Mouse (Mus musculus) midbrain, embryonic 14.5 days (tissue): Measurements from ENCODE around the gene Sergef. TPM values are rescaled to one million over a fixed set of nuclear protein-coding genes. Genes with fewer than 3 reads are reported as not detected.

Experiments
- ATAC-seq: fragments of 200-750 bp; cut with Nextera tagmentation; 2 replicates; pipeline ENCODE4 v1.8.0; 2017; ENCODE audit warnings: moderate number of reproducible peaks, moderate library complexity; ENCODE audit not compliant: low FRiP score, low TSS enrichment
- DNase-seq: peaks from one replicate; pipeline ENCODE4 v3.0.0-alpha.2; 2015
- H3K27ac ChIP-seq: fragments of 300-500 bp; sonication (generic); replicated peaks from 2 replicates; pipeline ENCODE4 v1.5.1; 2014; ENCODE audit warnings: mild to moderate bottlenecking, low read depth, low read length, moderate library complexity
- H3K27me3 ChIP-seq: fragments of 300-500 bp; sonication (generic); 2 replicates; pipeline ENCODE4 v1.6.1; 2014; ENCODE audit warnings: low read length, control low read depth, mixed read lengths; ENCODE audit not compliant: control insufficient read depth, insufficient read depth
- H3K36me3 ChIP-seq: fragments of 300-500 bp; sonication (generic); 2 replicates; pipeline ENCODE4 v1.6.1; 2014; ENCODE audit warnings: low read length, control low read depth; ENCODE audit not compliant: control insufficient read depth, insufficient read depth
- H3K4me1 ChIP-seq: fragments of 300-500 bp; sonication (generic); 2 replicates; pipeline ENCODE4 v1.6.1; 2014; ENCODE audit warnings: mild to moderate bottlenecking, antibody characterized with exemption, low read length, control low read depth; ENCODE audit not compliant: control insufficient read depth, insufficient read depth
- H3K4me2 ChIP-seq: fragments of 300-500 bp; sonication (generic); 2 replicates; pipeline ENCODE4 v1.6.1; 2014; ENCODE audit warnings: mild to moderate bottlenecking, low read length, moderate library complexity
- H3K4me3 ChIP-seq: fragments of 300-500 bp; sonication (generic); replicated peaks from 2 replicates; pipeline ENCODE4 v1.5.1; 2014; ENCODE audit warnings: low read depth, low read length
- H3K9ac ChIP-seq: fragments of 300-500 bp; sonication (generic); replicated peaks from 2 replicates; pipeline ENCODE4 v1.6.1; 2014; ENCODE audit warnings: mild to moderate bottlenecking, low read length, moderate library complexity
- H3K9me3 ChIP-seq: fragments of 300-500 bp; sonication (generic); 2 replicates; pipeline ENCODE4 v1.6.1; 2016; ENCODE audit warnings: low read length, control low read depth, mixed read lengths; ENCODE audit not compliant: control insufficient read depth
- WGBS: fragments of 180-500 bp; shearing (Covaris S2); extraction: QIAGEN DNeasy Blood & Tissue Kit; methylation state at CpG from one replicate; pipeline ENCODE4 v1.1.7; 2014; 5-methylcytosine and 5-hydroxymethylcytosine counted together
- polyA plus RNA-seq: library from polyadenylated mRNA; unstranded; fragments of >200 nt; fragmentation: Nextera tagmentation; extraction: Ambion mirVana; gene quantifications from 2 replicates; pipeline ENCODE4 v1.2.1, GENCODE M21; 2014

Gene Sergef
- polyA plus RNA-seq, 1 experiment from 2014 or later: 31.1 TPM

DNA sequence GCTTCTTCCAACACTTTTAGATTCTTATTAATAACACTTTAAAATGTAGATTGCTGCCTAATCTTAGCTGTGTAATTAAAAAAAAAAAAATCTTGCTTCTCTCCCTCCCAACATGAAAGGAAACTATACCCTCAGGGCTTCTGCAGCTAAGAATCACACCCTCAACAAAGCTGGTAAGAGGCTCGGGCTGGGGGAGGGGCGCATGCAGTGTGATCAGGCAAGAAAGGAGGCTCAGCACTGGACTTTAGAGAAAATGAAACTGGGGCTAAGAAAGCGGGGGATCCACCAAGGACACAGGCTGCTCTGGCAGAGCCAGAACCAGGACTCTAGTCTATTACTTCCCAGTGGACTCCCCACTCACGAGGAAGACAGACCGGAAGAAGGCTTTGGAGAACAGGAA is 38.5 kb downstream of the Sergef start:
- 46% methylated on average over 5 of the region's 5 CpGs for WGBS
- Histone ChIP-seq H3K4me2 (no peak overlapping the region), H3K4me3 (no peak overlapping the region), H3K36me3 (0 out of 2 replicates have a peak, but pooled peaks cover 8% of the 10 kb centered on the region), H3K27me3 (no peaks in the 10 kb centered on the region), H3K27ac (peak overlapping the region; percentile 62), H3K9ac (no peak overlapping the region), H3K4me1 (peaks cover 13% of the 10 kb centered on the region; the same call in 1 of the 2 replicates), H3K9me3 (no peaks in the 10 kb centered on the region)
- peak; percentile 77 for DNase-seq
- ATAC-seq: no peak

- no peak for ATAC-seq
- Histone ChIP-seq H3K4me2 (no peak overlapping the region), H3K36me3 (no peaks in the 10 kb centered on the region), H3K4me3 (no peak overlapping the region), H3K9ac (no peak overlapping the region), H3K27ac (no peak overlapping the region), H3K9me3 (no peaks in the 10 kb centered on the region), H3K4me1 (peaks cover 13% of the 10 kb centered on the region; the same call in 1 of the 2 replicates), H3K27me3 (no peaks in the 10 kb centered on the region)
- WGBS: 95% methylated on average over 2 of the region's 2 CpGs
- DNase-seq: no peak
Observed at GRCm38 (mm10) chr7:46597006-46597405, 42.6 kb downstream of the Sergef start.

DNA sequence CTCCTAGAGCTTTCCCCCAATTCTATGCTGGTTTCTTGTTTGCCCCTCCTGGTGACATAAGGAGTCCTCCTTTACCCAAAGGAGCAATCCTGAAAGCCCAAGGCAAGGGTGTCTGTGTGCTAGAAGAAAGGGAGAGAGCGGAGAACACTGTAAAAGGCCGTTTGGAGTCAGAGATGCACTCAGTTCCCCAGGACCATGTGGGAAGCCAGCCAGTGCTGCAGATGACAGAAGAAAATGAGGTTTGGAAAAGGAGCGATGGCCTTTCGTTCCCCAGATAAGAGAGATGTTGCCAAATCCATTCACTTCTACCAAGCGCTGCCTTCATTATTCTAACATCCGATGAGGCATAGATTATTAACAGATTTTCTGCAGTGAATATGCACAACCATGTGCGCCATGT is 48.1 kb downstream of the Sergef start:
- ATAC-seq: no peak
- 89% methylated on average over 7 of the region's 7 CpGs for WGBS
- H3K4me3 ChIP-seq: no peak overlapping the region

DNA sequence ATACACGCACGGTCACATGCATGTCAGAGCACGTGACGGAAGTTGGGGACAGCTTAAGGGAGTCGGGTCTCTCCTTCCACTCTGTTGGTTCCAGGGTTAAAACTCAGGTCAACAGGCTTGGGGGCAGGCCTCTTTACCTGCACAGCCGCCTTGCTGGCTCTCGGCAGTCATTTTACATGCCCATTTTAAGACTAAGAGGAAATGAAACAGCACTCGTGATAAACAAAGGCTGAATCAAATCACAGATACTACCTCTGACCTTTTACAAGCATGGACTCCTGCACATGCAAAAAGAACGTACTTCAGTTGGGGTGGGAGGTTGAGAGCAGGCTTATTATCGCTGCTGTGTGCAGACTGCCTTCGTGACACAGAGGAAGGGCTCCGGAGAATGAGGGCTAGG is 50.4 kb downstream of the Sergef start:
- H3K27ac ChIP-seq: no peak overlapping the region
- no peak overlapping the region for H3K4me3 ChIP-seq
- no peaks in the 10 kb centered on the region for H3K27me3 ChIP-seq
- no peaks in the 10 kb centered on the region for H3K9me3 ChIP-seq
- no peak overlapping the region for H3K4me2 ChIP-seq
- WGBS: 93% methylated on average over 12 of the region's 12 CpGs
- no peak overlapping the region for H3K9ac ChIP-seq
- DNase-seq (no peak), ATAC-seq (no peak)
- 0 out of 2 replicates have a peak, but pooled peaks cover 3% of the 10 kb centered on the region for H3K4me1 ChIP-seq
- 0 out of 2 replicates have a peak, but pooled peaks cover 8% of the 10 kb centered on the region for H3K36me3 ChIP-seq

More for the DNA sequence above, 48.1 kb downstream of the Sergef start:
- Histone ChIP-seq H3K9me3 (no peaks in the 10 kb centered on the region), H3K27ac (no peak overlapping the region), H3K36me3 (0 out of 2 replicates have a peak, but pooled peaks cover 5% of the 10 kb centered on the region), H3K9ac (no peak overlapping the region), H3K4me2 (no peak overlapping the region), H3K4me1 (no peaks in the 10 kb centered on the region), H3K27me3 (no peaks in the 10 kb centered on the region)
- no peak for DNase-seq

- no peaks in the 10 kb centered on the region for H3K27me3 ChIP-seq
- no peak for DNase-seq
- H3K4me3 ChIP-seq: no peak overlapping the region
- H3K4me1 ChIP-seq: 0 out of 2 replicates have a peak, but pooled peaks cover 3% of the 10 kb centered on the region
- no peak for ATAC-seq
- 0 out of 2 replicates have a peak, but pooled peaks cover 8% of the 10 kb centered on the region for H3K36me3 ChIP-seq
- H3K9me3 ChIP-seq: no peaks in the 10 kb centered on the region
- H3K9ac ChIP-seq: no peak overlapping the region
- 70% methylated on average over 7 of the region's 7 CpGs for WGBS
- no peak overlapping the region for H3K4me2 ChIP-seq
- no peak overlapping the region for H3K27ac ChIP-seq
Observed at GRCm38 (mm10) chr7:46588005-46588404, 51.6 kb downstream of the Sergef start.

DNA sequence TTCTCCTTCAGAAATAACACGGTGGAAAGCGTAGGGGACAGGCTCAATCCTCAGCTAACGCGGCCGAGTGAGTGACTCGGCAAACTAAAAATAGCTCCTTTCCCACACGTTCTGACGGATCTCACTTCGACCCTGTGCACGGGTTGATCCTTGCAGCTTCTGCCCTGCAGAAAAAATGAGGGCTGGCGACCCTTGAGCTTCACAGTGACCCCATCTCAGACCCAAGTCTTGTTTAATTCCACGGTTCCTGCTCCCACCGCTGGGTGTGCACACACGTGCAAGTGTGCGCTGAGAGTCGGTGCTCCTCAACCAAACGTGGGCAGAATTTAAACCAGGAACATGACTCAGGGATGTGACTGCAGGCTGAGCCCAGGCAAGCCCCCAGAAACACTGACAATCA is 52.1 kb downstream of the Sergef start:
- no peak overlapping the region for H3K27ac ChIP-seq
- WGBS: 63% methylated on average over 17 of the region's 17 CpGs
- H3K36me3 ChIP-seq: 0 out of 2 replicates have a peak, but pooled peaks cover 8% of the 10 kb centered on the region
- H3K4me2 ChIP-seq: no peak overlapping the region
- no peaks in the 10 kb centered on the region for H3K27me3 ChIP-seq
- H3K4me3 ChIP-seq: no peak overlapping the region
- ATAC-seq (no peak), DNase-seq (peak; percentile 41)
- 0 out of 2 replicates have a peak, but pooled peaks cover 3% of the 10 kb centered on the region for H3K4me1 ChIP-seq
- no peaks in the 10 kb centered on the region for H3K9me3 ChIP-seq
- H3K9ac ChIP-seq: no peak overlapping the region

DNA sequence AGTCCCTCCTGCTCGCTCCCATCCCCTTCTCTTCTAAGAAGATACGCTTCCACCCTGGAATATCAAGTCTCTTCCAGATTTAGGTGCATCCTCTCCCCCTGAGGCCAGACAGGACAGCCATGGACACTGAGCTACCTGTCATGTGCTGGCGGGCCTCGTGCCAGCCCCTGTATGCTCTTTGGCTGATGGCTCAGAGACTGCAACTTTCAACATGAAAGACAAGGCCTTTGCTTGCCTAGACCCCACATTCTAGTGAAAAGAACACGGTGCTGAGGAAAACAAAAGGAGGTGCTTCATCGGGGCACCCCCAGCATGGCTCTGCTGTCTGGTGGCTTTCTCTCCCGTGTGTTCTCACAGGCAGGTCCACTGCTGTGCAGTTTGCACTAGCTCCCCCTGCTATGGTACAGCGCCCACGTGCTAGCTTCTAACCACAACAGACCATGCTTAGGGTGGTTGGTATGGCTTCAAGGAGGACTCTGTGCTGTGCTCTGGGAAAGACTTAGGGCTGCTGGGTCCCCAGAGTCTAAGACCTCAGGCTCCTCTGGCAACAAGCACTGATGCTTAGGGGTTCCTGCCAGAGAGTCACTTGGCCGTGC is 52.9 kb downstream of the Sergef start:
- no peak for ATAC-seq
- 85% methylated on average over 10 of the region's 10 CpGs for WGBS

DNA sequence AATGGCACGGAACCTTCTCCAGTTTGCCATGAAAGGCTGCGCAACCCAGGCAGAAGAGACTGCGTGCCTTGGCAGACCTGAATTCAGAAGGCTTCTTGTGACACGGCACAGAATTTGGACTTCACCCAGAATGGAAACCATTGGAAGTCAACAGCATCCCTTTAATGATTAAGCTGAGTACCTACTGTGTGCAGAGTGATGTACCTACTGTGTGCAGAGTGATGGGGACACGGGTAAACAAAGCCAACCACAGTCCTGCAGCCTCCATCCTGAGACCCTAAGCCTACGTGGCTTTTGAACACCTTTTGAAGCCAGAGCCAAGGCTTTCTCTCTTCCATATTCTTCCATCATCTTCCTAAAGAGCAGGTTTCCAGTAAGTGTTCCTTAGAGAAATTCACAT is 56.9 kb downstream of the Sergef start:
- Histone ChIP-seq H3K36me3 (0 out of 2 replicates have a peak, but pooled peaks cover 3% of the 10 kb centered on the region), H3K9me3 (no peaks in the 10 kb centered on the region), H3K27me3 (no peaks in the 10 kb centered on the region), H3K4me1 (0 out of 2 replicates have a peak, but pooled peaks cover 3% of the 10 kb centered on the region), H3K9ac (no peak overlapping the region), H3K4me2 (no peak overlapping the region), H3K27ac (no peak overlapping the region), H3K4me3 (no peak overlapping the region)
- ATAC-seq: no peak
- no peak for DNase-seq
- WGBS: 99% methylated on average over 6 of the region's 6 CpGs

More for the DNA sequence above, 52.9 kb downstream of the Sergef start:
- no peak for DNase-seq
- Histone ChIP-seq H3K9me3 (no peaks in the 10 kb centered on the region), H3K4me2 (no peak overlapping the region), H3K27ac (no peak overlapping the region), H3K27me3 (no peaks in the 10 kb centered on the region), H3K4me1 (0 out of 2 replicates have a peak, but pooled peaks cover 3% of the 10 kb centered on the region), H3K9ac (no peak overlapping the region), H3K4me3 (no peak overlapping the region), H3K36me3 (0 out of 2 replicates have a peak, but pooled peaks cover 8% of the 10 kb centered on the region)
